Mouse (Mus musculus): ENCODE measurements around the gene Zfp748. TPM values are rescaled to one million over a fixed set of nuclear protein-coding genes. Genes with fewer than 3 reads are reported as not detected.

The Zfp748 gene
- polyA plus RNA-seq (2012; rRNA removed) = 3.0 and 4.5 TPM in 2 replicates

GRCm38 (mm10) chr13:67553730-67554129, at the start of gene Zfp748:
Zfp748 (minus strand) TSS chr13:67553830.
- Histone ChIP-seq H3K4me3 (replicated peaks; ENCODE audit: extremely low read depth, low read depth, low read length) (peak within 1 kb of the TSS; percentile 76), H3K4me1 (ENCODE audit: control insufficient read depth, insufficient read depth, low read length) (peaks cover 3% of the 10 kb centered on the region; the same call in 1 of the 2 replicates)
- TF ChIP-seq POLR2A (IDR thresholded peaks at IDR 0.05; ENCODE audit: borderline replicate concordance, extremely low read depth, low read depth, low read length) (no peak), CTCF (IDR thresholded peaks at IDR 0.05; ENCODE audit: insufficient read depth, low read length) (no peak)
- DNase-seq = no peak
- WGBS = 78% methylated on average over 4 of the region's 4 CpGs

GRCm38 (mm10) chr13:67572591-67573189, 19.1 kb upstream of the Zfp748 start:
- 69% methylated on average over 5 of the region's 5 CpGs for WGBS
- Histone ChIP-seq H3K4me3 (replicated peaks; ENCODE audit: extremely low read depth, low read depth, low read length) (no peak overlapping the region), H3K4me1 (ENCODE audit: control insufficient read depth, insufficient read depth, low read length) (no peaks in the 10 kb centered on the region)
- no peak for DNase-seq
- TF ChIP-seq POLR2A (IDR thresholded peaks at IDR 0.05; ENCODE audit: borderline replicate concordance, extremely low read depth, low read depth, low read length) (no peak), CTCF (IDR thresholded peaks at IDR 0.05; ENCODE audit: insufficient read depth, low read length) (no peak)

- DNase-seq = peak; percentile 86
- under 1% methylated on average over 44 of the region's 44 CpGs for WGBS
- TF ChIP-seq POLR2A (IDR thresholded peaks at IDR 0.05; ENCODE audit: borderline replicate concordance, extremely low read depth, low read depth, low read length) (peak; percentile 68; the same call in 1 of the 2 replicates), CTCF (IDR thresholded peaks at IDR 0.05; ENCODE audit: insufficient read depth, low read length) (no peak)
- H3K4me1 ChIP-seq (ENCODE audit: control insufficient read depth, insufficient read depth, low read length) = peaks cover 3% of the 10 kb centered on the region; the same call in 1 of the 2 replicates
- H3K4me3 ChIP-seq (replicated peaks; ENCODE audit: extremely low read depth, low read depth, low read length) = peak overlapping the region; percentile 76
Observed at GRCm38 (mm10) chr13:67552505-67553346, 904 bp downstream of the Zfp748 start.

- DNase-seq = no peak
- TF ChIP-seq POLR2A (IDR thresholded peaks at IDR 0.05; ENCODE audit: borderline replicate concordance, extremely low read depth, low read depth, low read length) (no peak), CTCF (IDR thresholded peaks at IDR 0.05; ENCODE audit: insufficient read depth, low read length) (no peak)
- 83% methylated on average over 1 of the region's 1 CpGs for WGBS
- Histone ChIP-seq H3K4me3 (replicated peaks; ENCODE audit: extremely low read depth, low read depth, low read length) (no peak overlapping the region), H3K4me1 (ENCODE audit: control insufficient read depth, insufficient read depth, low read length) (no peaks in the 10 kb centered on the region)
Observed at GRCm38 (mm10) chr13:67545941-67546340, 7.7 kb downstream of the Zfp748 start.

- TF ChIP-seq POLR2A (IDR thresholded peaks at IDR 0.05; ENCODE audit: borderline replicate concordance, extremely low read depth, low read depth, low read length) (no peak), CTCF (IDR thresholded peaks at IDR 0.05; ENCODE audit: insufficient read depth, low read length) (no peak)
- Histone ChIP-seq H3K4me1 (ENCODE audit: control insufficient read depth, insufficient read depth, low read length) (no peaks in the 10 kb centered on the region; the same call in 1 of the 2 replicates), H3K4me3 (replicated peaks; ENCODE audit: extremely low read depth, low read depth, low read length) (no peak overlapping the region)
- no peak for DNase-seq
- 71% methylated on average over 3 of the region's 3 CpGs for WGBS
Observed at GRCm38 (mm10) chr13:67527049-67527730, 26.4 kb downstream of the Zfp748 start.

GRCm38 (mm10) chr13:67525753-67526410, 27.7 kb downstream of the Zfp748 start, which contains the start of the genes Gm26965 and Zfp87:
Gm26965 (minus strand) TSS chr13:67526151.
Zfp87 (minus strand) TSS chr13:67526177.
- no peaks in the 10 kb centered on the region; the same call in 1 of the 2 replicates for H3K4me1 ChIP-seq (ENCODE audit: control insufficient read depth, insufficient read depth, low read length)
- H3K4me3 ChIP-seq (replicated peaks; ENCODE audit: extremely low read depth, low read depth, low read length) = peak within 1 kb of the TSS; percentile 96
- no peak for TF ChIP-seq CTCF (IDR thresholded peaks at IDR 0.05; ENCODE audit: insufficient read depth, low read length)
- TF ChIP-seq POLR2A (IDR thresholded peaks at IDR 0.05; ENCODE audit: borderline replicate concordance, extremely low read depth, low read depth, low read length) = peak; percentile 90; the same call in 1 of the 2 replicates
- peak; percentile 93 for DNase-seq
- 1% methylated on average over 27 of the region's 27 CpGs for WGBS

GRCm38 (mm10) chr13:67500908-67501307, 52.7 kb downstream of the Zfp748 start:
- TF ChIP-seq POLR2A (IDR thresholded peaks at IDR 0.05; ENCODE audit: borderline replicate concordance, extremely low read depth, low read depth, low read length) (no peak), CTCF (IDR thresholded peaks at IDR 0.05; ENCODE audit: insufficient read depth, low read length) (no peak)
- Histone ChIP-seq H3K4me3 (replicated peaks; ENCODE audit: extremely low read depth, low read depth, low read length) (no peak overlapping the region), H3K4me1 (ENCODE audit: control insufficient read depth, insufficient read depth, low read length) (peaks cover 4% of the 10 kb centered on the region)
- no peak for DNase-seq
- 82% methylated on average over 1 of the region's 1 CpGs for whole genome bisulfite sequencing

- DNase-seq = peak; percentile 82
- under 1% methylated on average over 22 of the region's 22 CpGs for WGBS
- H3K4me3 ChIP-seq (replicated peaks; ENCODE audit: extremely low read depth, low read depth, low read length) = peak within 1 kb of the TSS; percentile 100
- TF ChIP-seq CTCF (IDR thresholded peaks at IDR 0.05; ENCODE audit: insufficient read depth, low read length) (no peak), POLR2A (IDR thresholded peaks at IDR 0.05; ENCODE audit: borderline replicate concordance, extremely low read depth, low read depth, low read length) (no peak; the same call in 1 of the 2 replicates)
- H3K4me1 ChIP-seq (ENCODE audit: control insufficient read depth, insufficient read depth, low read length) = peaks cover 4% of the 10 kb centered on the region
Observed at GRCm38 (mm10) chr13:67500084-67500719, 53.4 kb downstream of the Zfp748 start, which contains the start of gene Zfp58. Zfp58 (minus strand) TSS chr13:67500555.

Measured in lung, adult 2 months (tissue).